Mouse (Mus musculus) stomach, postnatal 0 days (tissue): ENCODE data around the gene Grk4.

Source experiments
- CTCF ChIP-seq: IDR thresholded peaks from 2 replicates; pipeline ENCODE4 v1.5.1; 2016; ENCODE audit warnings: antibody characterized with exemption, low read depth, mild to moderate bottlenecking, moderate library complexity
- EP300 ChIP-seq: optimal IDR thresholded peaks from 2 replicates; pipeline ENCODE3; 2016; ENCODE audit warnings: antibody characterized with exemption

DNA sequence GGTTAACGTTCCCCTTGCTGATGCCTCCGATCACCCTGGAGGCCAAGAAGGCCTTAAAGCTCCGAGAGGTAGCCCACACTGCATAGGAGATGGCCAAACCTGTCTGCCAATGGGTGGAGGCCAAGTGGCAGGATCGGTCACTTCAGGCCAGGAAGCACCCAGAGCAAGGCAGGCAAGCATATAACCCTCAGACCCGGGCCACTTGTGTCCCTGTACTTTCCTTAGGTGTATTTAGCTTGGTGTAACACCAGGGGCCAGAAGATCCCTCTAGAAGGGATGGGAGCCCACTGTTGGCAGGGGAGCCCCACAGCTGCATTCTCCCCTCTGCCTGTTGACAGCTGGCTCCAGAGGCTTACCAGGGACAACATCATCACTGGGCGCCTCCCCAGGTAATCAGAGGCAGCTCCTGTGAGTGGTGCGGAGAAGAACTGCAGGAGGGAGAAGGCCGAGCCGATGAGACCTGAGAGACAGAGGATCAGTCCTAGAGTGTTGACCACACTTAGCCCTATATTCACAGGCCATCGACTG lies 24.4 kb upstream of the Grk4 start:
- TF ChIP-seq CTCF (0 out of 2 replicates have a peak, but pooled peaks have one; percentile 7), EP300 (no peak)
